ENCODE assay signal across 24 mouse cellular contexts in the genomic region with DNA sequence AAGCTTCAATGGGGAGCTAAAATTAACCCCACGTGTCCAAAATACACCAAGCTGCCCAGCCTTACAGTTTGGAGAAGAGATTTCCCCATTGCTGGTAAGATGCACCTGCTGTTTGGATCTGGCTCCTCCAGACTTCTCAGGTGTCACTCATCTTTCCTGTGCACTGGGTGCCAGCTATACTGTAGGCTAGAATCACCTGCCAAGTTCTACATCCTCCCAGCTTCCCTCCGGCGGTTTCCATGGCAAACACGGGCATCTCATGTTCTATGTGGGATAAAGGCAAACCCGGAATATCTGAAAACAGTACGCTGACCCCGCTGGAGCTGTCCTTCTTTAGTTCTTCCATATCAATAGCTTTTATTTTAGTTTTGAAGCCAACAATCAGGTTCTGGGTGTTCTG. TPM values are rescaled to one million over a fixed set of nuclear protein-coding genes. Genes with fewer than 3 reads are reported as not detected.
A peak's percentile ranks its signal among the peaks of the same experiment; 100 is the strongest.
DNase-seq lines count a peak whose midpoint lies in the region; ATAC-seq and TF ChIP-seq lines count a peak whose summit lies in the region.
"Had no signal": no experiment of that assay in that cellular context is flagged by ENCODE, and none has a peak within 500 bp of the region (broad histone marks: within the 10 kb centered on the region; RNA-seq: fewer than 3 reads in every experiment).

No protein-coding gene starts in this region.

- no peaks in the 10 kb centered on the region for H3K27me3 ChIP-seq in hindbrain, postnatal 0 days (ENCODE audit: insufficient read depth, low read length)
- H3K27me3 ChIP-seq in hindbrain, embryonic 11.5 days (ENCODE audit: control insufficient read depth, insufficient read depth, low read length), result no peaks in the 10 kb centered on the region
- H3K27me3 ChIP-seq: forebrain, embryonic 15.5 days; hindbrain, embryonic 15.5 days; liver, embryonic 12.5 days; megakaryocyte, embryonic 14.5 days had no signal

- H3K4me3 ChIP-seq in hindbrain, postnatal 0 days (ENCODE audit: low read length), result no peak overlapping the region
- no peak overlapping the region for H3K4me3 ChIP-seq in hindbrain, embryonic 11.5 days (ENCODE audit: low read depth, low read length)
- H3K4me3 ChIP-seq: erythroblast, embryonic 14.5 days; forebrain, embryonic 15.5 days; gastrocnemius, adult 2 months; hindbrain, embryonic 15.5 days; liver, embryonic 12.5 days; megakaryocyte, embryonic 14.5 days; myocyte had no signal

- WGBS in hindbrain, postnatal 0 days, result 65% methylated on average over 7 of the region's 7 CpGs
- 85% methylated on average over 7 of the region's 7 CpGs for whole genome bisulfite sequencing in hindbrain, embryonic 11.5 days

- DNase-seq in cerebellum, postnatal 4 days (ENCODE audit: low spot score in 2 of 2), result no peak
- peak; percentile 17 for DNase-seq in hindbrain, postnatal 0 days (ENCODE audit: low spot score)
- no peak for DNase-seq in hindbrain, embryonic 11.5 days (ENCODE audit: low spot score)
- peak; percentile 68 to 74 for DNase-seq in right cerebral cortex, postnatal 10 days (ENCODE audit: low spot score in 2 of 2)
- no peak for DNase-seq in right cerebral cortex, postnatal 14 days
- no peak for DNase-seq in embryo, embryonic 10 days (ENCODE audit: low spot score)
- DNase-seq: adrenal gland, adult 8-10 months; gastrocnemius, adult 2 months; heart, postnatal 36 days; kidney, adult 11 months; lung, adult 2 months; midbrain, embryonic 14.5 days; thymus, postnatal 36 days had no signal

- ATAC-seq in cerebellum, adult (ENCODE audit: insufficient number of reproducible peaks, low FRiP score, low TSS enrichment), result 0 out of 2 replicates have a peak, but pooled peaks have one; percentile 13
- ATAC-seq in hindbrain, postnatal 0 days, result no peak
- no peak for ATAC-seq in hindbrain, embryonic 11.5 days (ENCODE audit: low FRiP score)
- ATAC-seq in erythroblast, adult 5-6 weeks (replicated peaks; ENCODE audit: low FRiP score, poor library complexity, severe bottlenecking), result no peak
- ATAC-seq: forebrain, embryonic 15.5 days; liver, embryonic 12.5 days had no signal

- no peak overlapping the region for H3K4me2 ChIP-seq in hindbrain, postnatal 0 days (ENCODE audit: low read depth, low read length)
- H3K4me2 ChIP-seq in hindbrain, embryonic 11.5 days (replicated peaks; ENCODE audit: low read depth, low read length), result no peak overlapping the region
- H3K4me2 ChIP-seq: forebrain, embryonic 15.5 days; hindbrain, embryonic 15.5 days; liver, embryonic 12.5 days had no signal

- H3K36me3 ChIP-seq in hindbrain, postnatal 0 days (ENCODE audit: insufficient read depth, low read length), result no peaks in the 10 kb centered on the region
- no peaks in the 10 kb centered on the region for H3K36me3 ChIP-seq in hindbrain, embryonic 11.5 days (ENCODE audit: control insufficient read depth, insufficient read depth, low read length)
- H3K36me3 ChIP-seq: forebrain, embryonic 15.5 days; hindbrain, embryonic 15.5 days; liver, embryonic 12.5 days had no signal

- TF ChIP-seq CTCF in hindbrain, postnatal 0 days (IDR thresholded peaks at IDR 0.05; ENCODE audit: low read depth), result no peak

- H3K9me3 ChIP-seq in hindbrain, postnatal 0 days (ENCODE audit: low read length), result no peaks in the 10 kb centered on the region
- no peaks in the 10 kb centered on the region for H3K9me3 ChIP-seq in hindbrain, embryonic 11.5 days (ENCODE audit: control insufficient read depth, low read length)
- H3K9me3 ChIP-seq: forebrain, embryonic 15.5 days; liver, embryonic 12.5 days had no signal

- H3K27ac ChIP-seq in hindbrain, postnatal 0 days, result no peak overlapping the region
- no peak overlapping the region for H3K27ac ChIP-seq in hindbrain, embryonic 11.5 days (ENCODE audit: low read depth, low read length)
- H3K27ac ChIP-seq: forebrain, embryonic 15.5 days; gastrocnemius, adult 2 months; hindbrain, embryonic 15.5 days; kidney, postnatal 0 days; liver, embryonic 12.5 days had no signal

- peaks cover 4% of the 10 kb centered on the region; the same call in 1 of the 2 replicates for H3K4me1 ChIP-seq in hindbrain, postnatal 0 days (ENCODE audit: insufficient read depth, low read length)
- H3K4me1 ChIP-seq in hindbrain, embryonic 11.5 days (replicated peaks; ENCODE audit: control insufficient read depth, insufficient read depth, low read length), result no peaks in the 10 kb centered on the region
- H3K4me1 ChIP-seq: liver, embryonic 12.5 days; megakaryocyte, embryonic 14.5 days had no signal

- H3K9ac ChIP-seq in hindbrain, postnatal 0 days (replicated peaks; ENCODE audit: low read length), result no peak overlapping the region
- no peak overlapping the region for H3K9ac ChIP-seq in hindbrain, embryonic 11.5 days (ENCODE audit: low read depth, low read length)
- H3K9ac ChIP-seq: forebrain, embryonic 15.5 days; hindbrain, embryonic 15.5 days; liver, embryonic 12.5 days had no signal

RNA-seq across cellular contexts. Expression of gene Ces5a, which starts 27.9 kb away (rescaled TPM):
- 0.43 and 3.5 TPM in 2 replicates for total RNA-seq in hindbrain, postnatal 0 days (2014; rRNA removed)
- 0.73 and 1.2 TPM in 2 replicates for polyA plus RNA-seq in hindbrain, postnatal 0 days (2015; fragmentation: Nextera tagmentation; extraction: Ambion mirVana)
- polyA plus RNA-seq in hindbrain, embryonic 11.5 days (2014; fragmentation: Nextera tagmentation; extraction: Ambion mirVana), result 0.21 TPM in 1 of 2 replicates, not detected in the other
- total RNA-seq in erythroblast, adult 5-6 weeks (2015; ENCODE audit: low replicate concordance), result not detected in 2 replicates
- total RNA-seq in erythroblast, adult 5-6 weeks (2017; ENCODE audit: low replicate concordance), result 0.26 TPM in 1 of 2 replicates, not detected in the other
- total RNA-seq: adrenal gland, adult 8-10 months had no signal
- polyA plus RNA-seq: erythroblast, embryonic 14.5 days; limb, embryonic 11.5 days; liver, embryonic 12.5 days; lung, adult 2 months; small intestine, adult 2 months had no signal

Comparison
In these comparisons a context has a peak if more than half of its experiments do, and no peak if none do; other contexts are left out.
1. DNase-seq: peak in hindbrain, postnatal 0 days (single experiment) and right cerebral cortex, postnatal 10 days (2 of 2); none in cerebellum, postnatal 4 days (0 of 2), hindbrain, embryonic 11.5 days (single experiment), right cerebral cortex, postnatal 14 days (single experiment) and embryo, embryonic 10 days (single experiment).